Mouse (Mus musculus): ENCODE measurements around the gene Ctnna3. TPM values are rescaled to one million over a fixed set of nuclear protein-coding genes. Genes with fewer than 3 reads are reported as not detected.

Ctnna3 gene
- polyA plus RNA-seq, 1 experiment from 2014 or later = 1.2 TPM

- H3K9me3 ChIP-seq = no peaks in the 10 kb centered on the region
- 89% methylated on average over 6 of the region's 6 CpGs for WGBS
- H3K4me3 ChIP-seq = no peak overlapping the region
- H3K36me3 ChIP-seq = no peaks in the 10 kb centered on the region
- no peak overlapping the region for H3K27ac ChIP-seq
- H3K9ac ChIP-seq = no peak overlapping the region
- no peak for ATAC-seq (ENCODE audit: low FRiP score)
- H3K27me3 ChIP-seq = no peaks in the 10 kb centered on the region
- no peak overlapping the region for H3K4me2 ChIP-seq
- H3K4me1 ChIP-seq (replicated peaks) = no peaks in the 10 kb centered on the region
These were observed 374.0 kb downstream of the Ctnna3 start for GRCm38 (mm10) chr10:63803909-63804308.

DNA sequence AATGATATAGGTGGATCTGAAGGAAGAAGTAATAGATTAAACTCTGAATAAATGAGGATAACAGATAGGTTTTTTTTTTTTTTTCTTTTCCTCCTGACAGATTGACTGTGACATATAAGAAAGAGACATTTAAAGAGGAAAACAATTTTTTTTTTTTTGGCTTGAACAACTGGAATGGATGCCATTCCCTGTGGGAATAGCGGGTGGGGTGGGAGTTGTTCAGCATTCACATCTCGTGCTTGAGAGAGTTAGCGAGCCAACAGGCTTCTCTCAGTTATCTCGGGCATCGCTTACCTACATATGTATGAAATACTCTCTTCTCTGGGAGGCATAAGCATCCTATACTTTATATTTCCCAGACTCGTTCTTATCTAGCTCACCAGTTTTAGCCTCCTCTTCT, 375.7 kb downstream of the Ctnna3 start:
- Histone ChIP-seq H3K4me1 (replicated peaks) (no peaks in the 10 kb centered on the region), H3K27me3 (no peaks in the 10 kb centered on the region), H3K9ac (no peak overlapping the region), H3K4me2 (no peak overlapping the region), H3K9me3 (no peaks in the 10 kb centered on the region), H3K36me3 (no peaks in the 10 kb centered on the region), H3K27ac (no peak overlapping the region), H3K4me3 (no peak overlapping the region)
- WGBS = 95% methylated on average over 6 of the region's 6 CpGs
- no peak for ATAC-seq (ENCODE audit: low FRiP score)

DNA sequence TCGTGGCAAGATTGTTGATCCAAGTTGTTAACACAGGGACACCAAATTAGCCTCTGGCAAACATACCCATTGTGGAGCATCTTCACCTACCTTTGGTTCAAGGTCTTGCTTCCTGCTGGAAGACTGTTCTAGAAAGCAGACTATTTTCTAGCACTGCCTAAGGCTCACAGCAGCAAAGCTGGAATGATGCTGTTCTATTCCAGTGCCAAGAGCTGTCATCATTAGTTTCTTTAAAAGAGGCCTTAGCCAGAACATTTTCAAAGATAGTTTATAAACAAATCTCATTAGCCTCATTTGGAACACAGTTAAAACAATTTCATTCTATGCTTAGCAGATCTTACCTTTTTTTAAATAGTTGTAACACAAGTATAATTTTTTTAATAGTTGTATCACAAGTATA, 376.4 kb downstream of the Ctnna3 start:
- H3K4me2 ChIP-seq = no peak overlapping the region
- no peaks in the 10 kb centered on the region for H3K4me1 ChIP-seq (replicated peaks)
- no peak overlapping the region for H3K27ac ChIP-seq
- no peaks in the 10 kb centered on the region for H3K9me3 ChIP-seq
- H3K36me3 ChIP-seq = no peaks in the 10 kb centered on the region
- H3K4me3 ChIP-seq = no peak overlapping the region
- 87% methylated on average over 1 of the region's 1 CpGs for WGBS
- H3K9ac ChIP-seq = no peak overlapping the region
- no peaks in the 10 kb centered on the region for H3K27me3 ChIP-seq
- ATAC-seq (ENCODE audit: low FRiP score) = no peak

DNA sequence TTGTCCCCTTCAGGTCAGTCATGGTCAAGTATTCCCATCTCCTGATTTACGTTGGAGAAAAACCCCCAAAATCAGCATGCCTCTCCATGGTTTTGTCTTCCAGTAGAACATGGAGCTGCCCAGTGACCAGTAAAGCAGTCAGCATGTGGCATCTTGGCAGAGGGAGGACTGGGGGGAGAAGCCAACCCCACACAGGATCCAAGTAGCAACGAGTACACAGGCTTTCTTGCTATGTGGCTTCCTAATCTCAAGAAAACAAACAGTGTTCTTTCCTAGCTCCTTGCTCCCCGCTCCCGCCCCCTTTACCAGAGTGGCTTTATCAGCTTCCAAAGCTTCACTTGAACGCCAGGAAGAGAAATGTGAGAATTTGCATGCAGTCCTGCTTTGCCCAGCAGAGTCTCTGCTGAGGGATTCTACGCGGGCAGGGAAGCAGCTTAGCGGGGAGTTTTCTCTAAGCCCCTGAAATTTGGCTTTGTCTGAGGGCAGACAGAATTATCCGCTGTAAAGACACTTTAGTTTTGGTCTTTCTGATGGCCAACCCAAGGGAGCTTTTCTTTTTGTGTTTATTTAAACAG, 380.2 kb downstream of the Ctnna3 start:
- Histone ChIP-seq H3K9me3 (no peaks in the 10 kb centered on the region), H3K27ac (no peak overlapping the region), H3K4me1 (replicated peaks) (no peaks in the 10 kb centered on the region), H3K9ac (no peak overlapping the region), H3K36me3 (no peaks in the 10 kb centered on the region), H3K4me3 (no peak overlapping the region), H3K27me3 (no peaks in the 10 kb centered on the region), H3K4me2 (no peak overlapping the region)
- 38% methylated on average over 9 of the region's 9 CpGs for WGBS
- no peak for ATAC-seq (ENCODE audit: low FRiP score)

DNA sequence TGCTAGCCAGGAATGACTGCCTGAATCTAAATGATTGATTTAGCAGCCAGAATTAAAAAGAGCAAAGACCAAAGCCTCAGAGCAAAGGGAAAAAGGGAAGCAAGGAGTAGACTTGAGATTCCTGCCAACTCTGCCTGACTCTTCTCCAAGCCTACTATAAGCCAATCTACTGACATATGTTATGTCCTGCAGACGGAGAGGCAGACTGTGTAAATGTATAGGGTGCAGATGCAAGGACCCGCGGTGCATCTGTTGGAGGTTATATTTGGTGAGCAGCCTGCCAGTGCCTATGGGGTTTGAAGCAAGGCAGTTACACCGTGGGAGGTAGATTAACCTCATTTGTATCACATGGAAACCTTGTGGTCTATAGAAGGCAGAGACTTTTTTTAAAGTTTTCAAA, 409.1 kb downstream of the Ctnna3 start:
- Histone ChIP-seq H3K27me3 (no peaks in the 10 kb centered on the region), H3K36me3 (no peaks in the 10 kb centered on the region), H3K4me2 (no peak overlapping the region), H3K4me3 (no peak overlapping the region), H3K27ac (no peak overlapping the region), H3K9me3 (no peaks in the 10 kb centered on the region), H3K9ac (no peak overlapping the region), H3K4me1 (replicated peaks) (no peaks in the 10 kb centered on the region)
- ATAC-seq (ENCODE audit: low FRiP score) = no peak
- 76% methylated on average over 4 of the region's 4 CpGs for WGBS

- H3K4me1 ChIP-seq (replicated peaks) = no peaks in the 10 kb centered on the region
- no peak for ATAC-seq (ENCODE audit: low FRiP score)
- no peaks in the 10 kb centered on the region for H3K36me3 ChIP-seq
- no peak overlapping the region for H3K4me3 ChIP-seq
- H3K9ac ChIP-seq = no peak overlapping the region
- H3K4me2 ChIP-seq = no peak overlapping the region
- no peaks in the 10 kb centered on the region for H3K27me3 ChIP-seq
- H3K9me3 ChIP-seq = no peaks in the 10 kb centered on the region
- 87% methylated on average over 4 of the region's 4 CpGs for WGBS
- no peak overlapping the region for H3K27ac ChIP-seq
These were observed 422.0 kb downstream of the Ctnna3 start for GRCm38 (mm10) chr10:63851946-63852345.

- H3K9ac ChIP-seq = no peak overlapping the region
- H3K9me3 ChIP-seq = no peaks in the 10 kb centered on the region
- no peak overlapping the region for H3K4me2 ChIP-seq
- no peaks in the 10 kb centered on the region for H3K4me1 ChIP-seq (replicated peaks)
- H3K36me3 ChIP-seq = no peaks in the 10 kb centered on the region
- H3K4me3 ChIP-seq = no peak overlapping the region
- WGBS = 93% methylated on average over 7 of the region's 7 CpGs
- ATAC-seq (ENCODE audit: low FRiP score) = no peak
- H3K27me3 ChIP-seq = no peaks in the 10 kb centered on the region
- no peak overlapping the region for H3K27ac ChIP-seq
These were observed 439.2 kb downstream of the Ctnna3 start for GRCm38 (mm10) chr10:63869123-63869522.

DNA sequence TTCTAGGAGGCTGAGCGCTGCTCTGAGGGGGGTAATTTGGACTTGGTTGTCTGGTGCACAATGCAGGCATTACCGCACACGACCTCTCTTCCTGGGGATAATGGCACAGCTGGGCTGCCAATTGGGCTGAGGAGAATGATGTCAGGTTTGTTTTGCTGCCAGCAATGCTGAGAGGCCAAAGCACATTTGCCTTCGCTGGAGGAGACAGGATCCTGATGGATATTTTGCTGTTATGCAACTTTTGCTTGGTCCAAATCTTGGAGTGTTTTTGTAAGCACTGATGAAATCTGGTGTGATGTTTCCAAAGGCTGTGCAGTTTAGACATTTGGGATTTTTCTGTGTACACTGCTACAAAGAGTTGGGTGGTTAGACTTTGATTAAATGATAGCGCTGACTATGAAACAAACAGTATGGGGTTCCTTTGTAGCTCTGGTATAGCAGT, 450.6 kb downstream of the Ctnna3 start:
- no peak overlapping the region for H3K4me3 ChIP-seq
- H3K27ac ChIP-seq = no peak overlapping the region
- no peak overlapping the region for H3K9ac ChIP-seq
- H3K4me2 ChIP-seq = no peak overlapping the region
- H3K36me3 ChIP-seq = no peaks in the 10 kb centered on the region
- no peak for ATAC-seq (ENCODE audit: low FRiP score)
- no peaks in the 10 kb centered on the region for H3K4me1 ChIP-seq (replicated peaks)
- 56% methylated on average over 5 of the region's 5 CpGs for WGBS
- H3K9me3 ChIP-seq = no peaks in the 10 kb centered on the region
- no peaks in the 10 kb centered on the region for H3K27me3 ChIP-seq

- Histone ChIP-seq H3K4me2 (no peak overlapping the region), H3K4me1 (replicated peaks) (no peaks in the 10 kb centered on the region), H3K36me3 (no peaks in the 10 kb centered on the region), H3K27me3 (no peaks in the 10 kb centered on the region), H3K9me3 (no peaks in the 10 kb centered on the region), H3K9ac (no peak overlapping the region), H3K27ac (no peak overlapping the region), H3K4me3 (no peak overlapping the region)
- ATAC-seq (ENCODE audit: low FRiP score) = no peak
- WGBS = 87% methylated on average over 23 of the region's 23 CpGs
These were observed 456.7 kb downstream of the Ctnna3 start for GRCm38 (mm10) chr10:63886449-63887088.

DNA sequence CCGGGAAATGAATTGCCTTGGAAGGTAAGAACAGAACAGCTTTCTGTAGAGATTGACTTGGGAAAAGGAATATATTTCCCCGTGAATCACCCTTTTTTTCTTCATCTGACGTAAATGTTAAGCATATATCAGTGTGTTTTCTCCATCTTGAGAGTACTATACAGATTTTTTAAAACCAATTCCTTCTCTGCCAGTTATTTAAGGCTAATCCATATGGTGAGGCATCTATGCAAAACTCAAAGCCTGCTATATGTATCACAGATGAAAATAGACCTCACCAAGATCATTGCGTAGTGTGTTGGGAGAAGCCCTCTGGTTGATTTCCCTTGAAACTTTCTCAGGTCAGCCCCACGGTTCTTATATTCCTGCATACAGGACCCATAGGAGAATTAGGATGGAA, 464.7 kb downstream of the Ctnna3 start:
- H3K36me3 ChIP-seq = no peaks in the 10 kb centered on the region
- no peak overlapping the region for H3K4me2 ChIP-seq
- no peak for ATAC-seq (ENCODE audit: low FRiP score)
- H3K27me3 ChIP-seq = no peaks in the 10 kb centered on the region
- 91% methylated on average over 5 of the region's 5 CpGs for WGBS
- no peaks in the 10 kb centered on the region for H3K4me1 ChIP-seq (replicated peaks)
- no peak overlapping the region for H3K9ac ChIP-seq
- no peak overlapping the region for H3K27ac ChIP-seq
- no peak overlapping the region for H3K4me3 ChIP-seq
- H3K9me3 ChIP-seq = no peaks in the 10 kb centered on the region

GRCm38 (mm10) chr10:63899891-63900290, 470.0 kb downstream of the Ctnna3 start:
- no peak for ATAC-seq (ENCODE audit: low FRiP score)
- no peak overlapping the region for H3K9ac ChIP-seq
- no peaks in the 10 kb centered on the region for H3K9me3 ChIP-seq
- H3K4me1 ChIP-seq (replicated peaks) = no peaks in the 10 kb centered on the region
- no peaks in the 10 kb centered on the region for H3K27me3 ChIP-seq
- no peak overlapping the region for H3K27ac ChIP-seq
- H3K36me3 ChIP-seq = no peaks in the 10 kb centered on the region
- no peak overlapping the region for H3K4me2 ChIP-seq
- no peak overlapping the region for H3K4me3 ChIP-seq

DNA sequence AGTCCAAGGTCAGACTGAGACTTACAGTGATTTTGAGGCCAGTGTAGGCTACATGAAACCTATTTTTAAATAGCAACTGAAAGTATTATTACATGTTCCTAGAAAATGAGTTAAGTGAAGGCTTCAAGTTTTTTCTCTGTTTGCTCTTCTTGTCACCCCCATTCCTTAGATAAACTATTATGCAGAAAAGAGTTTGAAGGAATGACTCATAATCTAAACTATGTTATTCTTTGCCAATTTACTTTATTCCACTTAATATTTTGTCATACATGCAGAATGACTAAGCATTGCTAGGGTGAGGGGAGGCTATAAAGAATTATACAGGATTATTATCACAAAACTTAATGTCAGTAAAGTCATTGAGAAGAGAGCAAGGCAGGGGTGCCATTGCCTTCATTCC, 479.0 kb downstream of the Ctnna3 start:
- no peaks in the 10 kb centered on the region for H3K4me1 ChIP-seq (replicated peaks)
- no peak overlapping the region for H3K9ac ChIP-seq
- no peaks in the 10 kb centered on the region for H3K36me3 ChIP-seq
- no peak for ATAC-seq (ENCODE audit: low FRiP score)
- no peak overlapping the region for H3K4me2 ChIP-seq
- no peak overlapping the region for H3K27ac ChIP-seq
- no peak overlapping the region for H3K4me3 ChIP-seq
- no peaks in the 10 kb centered on the region for H3K27me3 ChIP-seq
- no peaks in the 10 kb centered on the region for H3K9me3 ChIP-seq

DNA sequence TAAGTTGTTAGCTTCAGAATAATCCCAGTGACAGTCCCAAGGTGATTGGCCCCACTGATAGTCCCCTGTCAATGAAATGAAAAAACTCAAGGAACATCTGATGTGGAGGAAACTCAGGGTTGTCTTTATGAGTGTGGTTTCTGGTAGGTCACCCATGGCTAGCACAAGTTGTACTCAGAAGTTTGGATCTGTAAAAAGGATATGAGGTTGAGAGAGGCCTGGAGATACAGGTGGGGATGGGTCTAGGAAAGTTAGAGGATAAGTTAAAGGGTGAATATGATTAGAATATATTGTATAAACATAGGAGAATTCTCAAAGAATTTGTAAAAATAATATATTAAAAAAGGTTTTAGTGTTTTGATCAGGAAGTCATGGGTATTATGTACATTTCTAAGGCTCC, 497.4 kb downstream of the Ctnna3 start, which contains the start of gene Gm10118:
Gm10118 (minus strand) TSS at position 101 of the 400 bp plus-strand sequence.
- no peaks in the 10 kb centered on the region for H3K9me3 ChIP-seq
- no peak within 1 kb of the TSS for H3K4me3 ChIP-seq
- H3K36me3 ChIP-seq = no peaks in the 10 kb centered on the region
- H3K9ac ChIP-seq = no peak within 1 kb of the TSS
- no peak for ATAC-seq (ENCODE audit: low FRiP score)
- H3K4me1 ChIP-seq (replicated peaks) = no peaks in the 10 kb centered on the region
- H3K27ac ChIP-seq = no peak within 1 kb of the TSS
- no peak within 1 kb of the TSS for H3K4me2 ChIP-seq
- H3K27me3 ChIP-seq = no peaks in the 10 kb centered on the region

All from hindbrain, embryonic 13.5 days (tissue).